Mouse (Mus musculus) bone marrow, adult 2 months (tissue): Measurements from ENCODE around the gene Tenm1.

ENCODE experiments used
- CTCF ChIP-seq: fragments of 200-500 bp; IDR thresholded peaks from 2 replicates; pipeline ENCODE4 v1.5.1; 2011; ENCODE audit warnings: low read length, control low read depth; ENCODE audit not compliant: control insufficient read depth, insufficient read depth
- POLR2A ChIP-seq: fragments of 200-500 bp; IDR thresholded peaks from 2 replicates; pipeline ENCODE4 v1.6.1; 2011; ENCODE audit warnings: low read depth, mild to moderate bottlenecking, control low read depth, low read length, borderline replicate concordance; ENCODE audit not compliant: control insufficient read depth

DNA sequence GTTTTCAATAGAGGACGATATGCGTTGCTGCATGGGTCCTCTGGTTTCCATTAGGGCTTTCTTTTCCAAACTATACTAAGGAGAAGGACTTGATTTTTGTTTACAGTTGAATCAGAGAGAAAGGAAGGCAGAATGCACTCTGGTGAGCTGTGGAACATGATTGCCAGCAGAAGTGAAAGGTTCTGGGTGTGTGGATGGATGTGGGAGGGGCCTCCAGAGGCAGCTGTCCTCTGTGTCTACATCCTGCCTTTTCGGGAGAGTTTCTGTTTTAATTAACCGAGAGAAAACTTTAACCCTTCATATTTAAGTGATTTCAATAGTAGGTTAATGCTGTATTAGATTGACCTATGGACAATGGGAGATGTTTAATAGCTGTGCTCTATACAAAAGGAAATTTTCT, 880.4 kb downstream of the Tenm1 start:
- TF ChIP-seq CTCF (no peak), POLR2A (no peak)
